In genomic region chr8:126829376-126830241, GRCm38 (mm10) we compare ENCODE assay signal across 9 mouse cellular contexts.
DNase-seq lines count a peak whose midpoint lies in the region; ATAC-seq and TF ChIP-seq lines count a peak whose summit lies in the region.
"Had no signal": no experiment of that assay in that cellular context is flagged by ENCODE, and none has a peak within 500 bp of the region (broad histone marks: within the 10 kb centered on the region; RNA-seq: fewer than 3 reads in every experiment).

No protein-coding gene starts in this region.

- no peak for DNase-seq in midbrain, embryonic 11.5 days (ENCODE audit: low spot score, missing footprints)
- peak; percentile 100 for DNase-seq in large intestine, adult 2 months (ENCODE audit: low read depth, low spot score)
- DNase-seq in layer of hippocampus, postnatal 14 days (ENCODE audit: low spot score in 2 of 2) = no peak
- DNase-seq in c-Kit-positive CD71-positive TER-119-positive erythroid progenitor cells, embryonic 14.5 days (ENCODE audit: low spot score) = no peak
- no peak for DNase-seq in thymus, postnatal 0 days (ENCODE audit: low spot score)

- no peaks in the 10 kb centered on the region for H3K9me3 ChIP-seq in midbrain, embryonic 16.5 days (replicated peaks; ENCODE audit: control insufficient read depth, low read length, poor library complexity, severe bottlenecking)
- H3K9me3 ChIP-seq in midbrain, embryonic 11.5 days (ENCODE audit: control insufficient read depth, low read length) = no peaks in the 10 kb centered on the region
- no peaks in the 10 kb centered on the region for H3K9me3 ChIP-seq in heart, embryonic 13.5 days

- no peaks in the 10 kb centered on the region for H3K27me3 ChIP-seq in midbrain, embryonic 16.5 days (ENCODE audit: control insufficient read depth, insufficient read depth, low read depth, low read length)
- H3K27me3 ChIP-seq in midbrain, embryonic 11.5 days (ENCODE audit: control insufficient read depth, insufficient read depth, low read length) = no peaks in the 10 kb centered on the region
- H3K27me3 ChIP-seq in heart, embryonic 13.5 days (replicated peaks) = no peaks in the 10 kb centered on the region
- H3K27me3 ChIP-seq in small intestine, adult 2 months (ENCODE audit: control insufficient read depth, insufficient read depth, low read length) = no peaks in the 10 kb centered on the region

- H3K36me3 ChIP-seq in midbrain, embryonic 16.5 days (ENCODE audit: control insufficient read depth, insufficient read depth, low read length) = no peaks in the 10 kb centered on the region
- H3K36me3 ChIP-seq in midbrain, embryonic 11.5 days (ENCODE audit: control insufficient read depth, insufficient read depth, low read length) = no peaks in the 10 kb centered on the region
- no peaks in the 10 kb centered on the region for H3K36me3 ChIP-seq in heart, embryonic 13.5 days
- no peaks in the 10 kb centered on the region for H3K36me3 ChIP-seq in small intestine, adult 2 months (ENCODE audit: control insufficient read depth, insufficient read depth, low read length)

- TF ChIP-seq CTCF in small intestine, adult 2 months (IDR thresholded peaks at IDR 0.05; ENCODE audit: extremely low read depth, insufficient read length, insufficient replicate concordance, low read depth, low read length) = no peak

- 73% methylated on average over 17 of the region's 17 CpGs for WGBS in midbrain, embryonic 16.5 days
- WGBS in midbrain, embryonic 11.5 days = 89% methylated on average over 17 of the region's 17 CpGs
- 49% methylated on average over 17 of the region's 17 CpGs for WGBS in heart, embryonic 13.5 days
- 33% methylated on average over 17 of the region's 17 CpGs for WGBS in large intestine, adult 2 months
- WGBS in small intestine, adult 2 months = 24% methylated on average over 17 of the region's 17 CpGs

- no peak overlapping the region for H3K4me2 ChIP-seq in midbrain, embryonic 16.5 days (ENCODE audit: low read length)
- no peak overlapping the region for H3K4me2 ChIP-seq in midbrain, embryonic 11.5 days
- no peak overlapping the region for H3K4me2 ChIP-seq in heart, embryonic 13.5 days

- H3K4me3 ChIP-seq in midbrain, embryonic 16.5 days (ENCODE audit: low read depth, low read length) = no peak overlapping the region
- no peak overlapping the region for H3K4me3 ChIP-seq in midbrain, embryonic 11.5 days (ENCODE audit: low read depth, low read length)
- no peak overlapping the region for H3K4me3 ChIP-seq in heart, embryonic 13.5 days
- no peak overlapping the region for H3K4me3 ChIP-seq in small intestine, adult 2 months (ENCODE audit: low read depth, low read length)
- H3K4me3 ChIP-seq: erythroblast, embryonic 14.5 days had no signal

- H3K27ac ChIP-seq in midbrain, embryonic 16.5 days (ENCODE audit: low read length) = 0 out of 2 replicates have a peak overlapping the region, but pooled peaks have one; percentile 12
- H3K27ac ChIP-seq in midbrain, embryonic 11.5 days (ENCODE audit: low read depth, low read length) = no peak overlapping the region
- H3K27ac ChIP-seq in heart, embryonic 13.5 days (replicated peaks) = peak overlapping the region; percentile 73
- peak overlapping the region; percentile 93 for H3K27ac ChIP-seq in small intestine, adult 2 months (ENCODE audit: insufficient read depth, low read depth, low read length)

- peaks cover 20% of the 10 kb centered on the region for H3K4me1 ChIP-seq in midbrain, embryonic 16.5 days (ENCODE audit: control insufficient read depth, insufficient read depth, low read length)
- H3K4me1 ChIP-seq in midbrain, embryonic 11.5 days (ENCODE audit: control insufficient read depth, insufficient read depth, low read length) = peaks cover 22% of the 10 kb centered on the region
- H3K4me1 ChIP-seq in heart, embryonic 13.5 days = peaks cover 95% of the 10 kb centered on the region
- H3K4me1 ChIP-seq in small intestine, adult 2 months (ENCODE audit: control insufficient read depth, insufficient read depth, insufficient read length, low read length) = peaks cover 72% of the 10 kb centered on the region

- TF ChIP-seq POLR2A in small intestine, adult 2 months (IDR thresholded peaks at IDR 0.05; ENCODE audit: low read depth, low read length) = peak; percentile 37; the same call in 1 of the 2 replicates

- no peak overlapping the region for H3K9ac ChIP-seq in midbrain, embryonic 16.5 days (ENCODE audit: low read depth, low read length)
- H3K9ac ChIP-seq in midbrain, embryonic 11.5 days (ENCODE audit: low read length) = no peak overlapping the region
- no peak overlapping the region for H3K9ac ChIP-seq in heart, embryonic 13.5 days

- no peak for ATAC-seq in midbrain, embryonic 16.5 days
- no peak for ATAC-seq in midbrain, embryonic 11.5 days (ENCODE audit: low FRiP score)
- ATAC-seq in heart, embryonic 13.5 days (ENCODE audit: extremely low read depth, insufficient number of reproducible peaks, low FRiP score, low TSS enrichment) = no peak
